Mouse (Mus musculus) E14TG2a.4 (cell line): Measurements from ENCODE around the gene Trim58.

ENCODE experiments used
- H3K27me3 ChIP-seq: 2 replicates; pipeline ENCODE4 v1.6.1; 2014; ENCODE audit warnings: low read length, control low read depth; ENCODE audit not compliant: insufficient read depth
- H3K36me3 ChIP-seq: 2 replicates; pipeline ENCODE4 v1.6.1; 2014; ENCODE audit warnings: low read length, control low read depth; ENCODE audit not compliant: insufficient read depth
- H3K4me1 ChIP-seq: replicated peaks from 2 replicates; pipeline ENCODE4 v1.6.1; 2014; ENCODE audit warnings: low read depth, low read length, control low read depth
- H3K4me3 ChIP-seq: replicated peaks from 2 replicates; pipeline ENCODE4 v1.5.1; 2014; ENCODE audit warnings: mild to moderate bottlenecking, low read length
- H3K9me3 ChIP-seq: 2 replicates; pipeline ENCODE4 v1.6.1; 2014; ENCODE audit warnings: low read length, control low read depth
- CTCF ChIP-seq: conservative IDR thresholded peaks from 2 replicates; pipeline ENCODE4 v1.5.1; 2014; ENCODE audit warnings: low read length
- NANOG ChIP-seq: IDR thresholded peaks from 2 replicates; pipeline ENCODE4 v1.6.1; 2014; ENCODE audit warnings: borderline replicate concordance, low read length, mixed read lengths
- POU5F1 ChIP-seq: IDR thresholded peaks from 2 replicates; pipeline ENCODE4 v1.6.1; 2014; ENCODE audit warnings: low read length, borderline replicate concordance

Gene Trim58

GRCm38 (mm10) chr11:58671825-58672224, 31.6 kb downstream of the Trim58 start:
- H3K27me3 ChIP-seq: no peaks in the 10 kb centered on the region
- H3K4me1 ChIP-seq: no peaks in the 10 kb centered on the region; the same call in 1 of the 2 replicates
- no peak overlapping the region for H3K4me3 ChIP-seq
- no peaks in the 10 kb centered on the region for H3K36me3 ChIP-seq
- no peaks in the 10 kb centered on the region for H3K9me3 ChIP-seq
- no peak for TF ChIP-seq NANOG
- peak; percentile 25; the same call in 1 of the 2 replicates for TF ChIP-seq CTCF
- TF ChIP-seq POU5F1: no peak

GRCm38 (mm10) chr11:58680799-58681198, 40.5 kb downstream of the Trim58 start, which contains the start of gene Olfr320:
Gene Olfr320, plus strand, starts transcription at chr11:58681099.
- no peaks in the 10 kb centered on the region for H3K36me3 ChIP-seq
- TF ChIP-seq NANOG: no peak
- TF ChIP-seq POU5F1: no peak
- TF ChIP-seq CTCF: no peak
- no peaks in the 10 kb centered on the region for H3K27me3 ChIP-seq
- H3K4me3 ChIP-seq: no peak within 1 kb of the TSS
- H3K4me1 ChIP-seq: no peaks in the 10 kb centered on the region
- no peaks in the 10 kb centered on the region for H3K9me3 ChIP-seq

DNA sequence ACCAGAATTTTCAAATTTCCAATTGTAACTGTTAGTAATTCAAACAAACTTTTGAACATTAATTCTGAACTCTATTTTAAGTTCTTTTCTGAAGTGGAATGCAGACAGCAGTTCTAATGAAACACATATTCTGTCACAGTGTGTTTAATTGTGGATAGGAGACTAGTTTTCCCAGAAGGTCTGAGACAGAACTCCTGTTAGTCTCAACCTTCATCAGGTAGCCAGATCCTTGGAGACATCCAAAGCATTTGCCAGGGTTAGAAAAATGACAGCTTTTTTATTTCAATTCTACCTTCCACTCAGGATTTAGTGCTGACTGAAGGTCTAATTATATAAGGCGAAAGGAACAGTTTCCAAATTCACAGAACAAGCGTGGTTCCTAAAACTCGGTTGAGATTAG, 58.6 kb downstream of the Trim58 start, which contains the start of gene Olfr319:
Olfr319 (plus strand) TSS at position 301 of the 400 bp plus-strand sequence.
- Histone ChIP-seq H3K36me3 (no peaks in the 10 kb centered on the region), H3K27me3 (no peaks in the 10 kb centered on the region), H3K4me3 (no peak within 1 kb of the TSS), H3K4me1 (no peaks in the 10 kb centered on the region), H3K9me3 (peaks cover 32% of the 10 kb centered on the region)
- TF ChIP-seq CTCF (no peak), NANOG (no peak), POU5F1 (no peak)
